Mouse (Mus musculus) megakaryocyte, embryonic 14.5 days (primary cell): Measurements from ENCODE around the gene Borcs7. TPM values are rescaled to one million over a fixed set of nuclear protein-coding genes. Genes with fewer than 3 reads are reported as not detected.

Experiments used
- H3K27me3 ChIP-seq: replicated peaks from 2 replicates; pipeline ENCODE3; 2012; ENCODE audit warnings: inconsistent platforms
- H3K36me3 ChIP-seq: replicated peaks from 2 replicates; pipeline ENCODE3; 2012; ENCODE audit warnings: low read length, inconsistent platforms, mixed read lengths
- H3K4me1 ChIP-seq: 2 replicates; pipeline ENCODE4 v1.6.1; 2012; ENCODE audit warnings: inconsistent platforms
- H3K4me3 ChIP-seq: replicated peaks from 2 replicates; pipeline ENCODE3; 2012; ENCODE audit warnings: moderate library complexity, mild to moderate bottlenecking, inconsistent platforms
- H3K9me3 ChIP-seq: 2 replicates; pipeline ENCODE4 v1.6.1; 2012; ENCODE audit warnings: inconsistent platforms
- FLI1 ChIP-seq: IDR thresholded peaks from 2 replicates; pipeline ENCODE4 v1.6.1; 2012; ENCODE audit warnings: low read length, inconsistent platforms, mixed read lengths
- GATA1 ChIP-seq: IDR thresholded peaks from 3 replicates; pipeline ENCODE4 v1.6.1; 2012; ENCODE audit warnings: mixed read lengths, low read length, inconsistent platforms, borderline replicate concordance
- polyA plus RNA-seq: library from polyadenylated mRNA; stranded (reverse); fragments of >175 nt; gene quantifications from 2 replicates; pipeline ENCODE4 v1.2.3, GENCODE M21; 2012; ENCODE audit warnings: low replicate concordance; ENCODE audit not compliant: insufficient read depth

Borcs7 gene
- polyA plus RNA-seq, 1 experiment: 0.97 TPM

GRCm38 (mm10) chr19:46707296-46708151, 17.8 kb downstream of the Borcs7 start, which contains the start of gene As3mt:
Gene As3mt (plus strand): TSS chr19:46707458.
- no peak for TF ChIP-seq FLI1
- TF ChIP-seq GATA1: no peak
- H3K36me3 ChIP-seq: no peaks in the 10 kb centered on the region
- peaks cover 35% of the 10 kb centered on the region for H3K27me3 ChIP-seq
- peaks cover 44% of the 10 kb centered on the region for H3K4me1 ChIP-seq
- H3K9me3 ChIP-seq: no peaks in the 10 kb centered on the region
- H3K4me3 ChIP-seq: peak within 1 kb of the TSS; percentile 59

DNA sequence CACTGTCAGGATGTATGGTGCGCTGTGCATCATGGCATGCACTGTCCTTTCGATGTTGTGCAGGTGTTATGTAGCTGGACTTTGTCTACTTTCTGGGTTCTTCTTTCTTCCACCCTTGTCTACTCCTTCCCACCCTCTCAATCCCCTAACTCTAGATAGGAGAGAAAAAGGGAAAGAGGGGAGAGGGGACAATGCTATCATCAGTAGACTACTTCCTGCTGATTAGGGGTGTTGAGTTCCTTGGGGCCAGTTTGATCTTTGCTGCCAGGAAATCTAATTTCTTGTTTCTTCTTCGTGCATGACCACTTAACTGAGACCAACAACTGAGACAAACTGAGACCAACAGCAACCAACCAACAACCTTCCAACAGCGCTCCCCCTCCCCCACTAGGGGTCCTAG, 20.9 kb downstream of the Borcs7 start:
- H3K9me3 ChIP-seq: no peaks in the 10 kb centered on the region
- TF ChIP-seq GATA1 (no peak), FLI1 (no peak)
- no peaks in the 10 kb centered on the region for H3K36me3 ChIP-seq
- H3K4me3 ChIP-seq: no peak overlapping the region
- H3K4me1 ChIP-seq: peaks cover 36% of the 10 kb centered on the region
- peaks cover 32% of the 10 kb centered on the region for H3K27me3 ChIP-seq

GRCm38 (mm10) chr19:46714234-46714633, 24.5 kb downstream of the Borcs7 start:
- Histone ChIP-seq H3K27me3 (peaks cover 18% of the 10 kb centered on the region), H3K36me3 (no peaks in the 10 kb centered on the region), H3K4me3 (no peak overlapping the region), H3K9me3 (peaks cover 6% of the 10 kb centered on the region), H3K4me1 (peaks cover 7% of the 10 kb centered on the region; the same call in 1 of the 2 replicates)
- TF ChIP-seq FLI1: no peak
- no peak for TF ChIP-seq GATA1

DNA sequence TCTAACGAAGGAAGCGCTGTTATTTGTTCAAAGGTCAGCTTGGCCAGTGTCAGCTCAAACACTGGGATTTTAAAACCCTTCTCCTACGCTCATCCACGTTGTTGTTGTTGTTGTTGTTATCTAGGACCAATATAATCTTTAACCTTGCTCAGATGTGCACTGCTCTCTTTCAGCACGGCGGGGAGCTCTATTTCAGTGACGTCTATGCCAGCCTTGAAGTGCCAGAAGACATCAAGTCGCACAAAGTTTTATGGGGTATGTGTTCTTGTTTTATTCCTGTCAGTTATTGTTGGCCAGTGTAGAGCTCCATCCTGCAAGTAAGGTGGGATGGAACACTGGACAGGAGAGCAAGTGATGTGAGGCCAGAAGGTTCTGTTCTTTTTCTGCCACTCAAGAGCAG, 25.3 kb downstream of the Borcs7 start:
- no peaks in the 10 kb centered on the region for H3K36me3 ChIP-seq
- no peak overlapping the region for H3K4me3 ChIP-seq
- H3K27me3 ChIP-seq: peaks cover 22% of the 10 kb centered on the region
- peaks cover 7% of the 10 kb centered on the region; the same call in 1 of the 2 replicates for H3K4me1 ChIP-seq
- TF ChIP-seq GATA1 (no peak), FLI1 (no peak)
- peaks cover 6% of the 10 kb centered on the region for H3K9me3 ChIP-seq

DNA sequence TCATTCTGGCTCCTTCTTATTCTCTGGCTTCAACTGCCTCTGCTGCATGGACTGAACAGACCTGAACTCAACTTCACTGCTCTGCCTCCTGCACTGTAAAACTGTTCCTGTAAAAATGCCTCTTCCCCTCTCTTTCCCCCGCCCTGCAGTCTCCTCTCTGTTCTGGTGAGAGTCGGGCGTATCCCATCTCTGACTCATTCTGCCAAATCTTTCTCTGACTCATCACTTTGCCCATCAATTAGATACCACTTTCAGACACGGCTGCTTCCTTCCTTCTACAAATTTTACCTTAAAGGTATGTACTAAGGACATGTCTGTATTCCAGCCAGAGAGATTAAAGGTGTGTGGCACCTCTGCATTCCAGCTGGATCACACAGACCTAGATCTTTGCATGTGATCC, 28.4 kb downstream of the Borcs7 start:
- Histone ChIP-seq H3K27me3 (peaks cover 26% of the 10 kb centered on the region), H3K36me3 (no peaks in the 10 kb centered on the region), H3K9me3 (peaks cover 6% of the 10 kb centered on the region), H3K4me1 (peaks cover 3% of the 10 kb centered on the region; the same call in 1 of the 2 replicates), H3K4me3 (no peak overlapping the region)
- TF ChIP-seq FLI1 (no peak), GATA1 (no peak)

GRCm38 (mm10) chr19:46724411-46724810, 34.7 kb downstream of the Borcs7 start:
- H3K36me3 ChIP-seq: no peaks in the 10 kb centered on the region
- TF ChIP-seq FLI1 (no peak), GATA1 (no peak)
- no peak overlapping the region for H3K4me3 ChIP-seq
- H3K9me3 ChIP-seq: 0 out of 2 replicates have a peak, but pooled peaks cover 3% of the 10 kb centered on the region
- H3K27me3 ChIP-seq: peaks cover 19% of the 10 kb centered on the region
- H3K4me1 ChIP-seq: peaks cover 13% of the 10 kb centered on the region

- Histone ChIP-seq H3K27me3 (peaks cover 14% of the 10 kb centered on the region), H3K4me3 (no peak overlapping the region), H3K4me1 (peaks cover 13% of the 10 kb centered on the region), H3K9me3 (0 out of 2 replicates have a peak, but pooled peaks cover 3% of the 10 kb centered on the region), H3K36me3 (no peaks in the 10 kb centered on the region)
- no peak for TF ChIP-seq GATA1
- no peak for TF ChIP-seq FLI1
Measured at GRCm38 (mm10) chr19:46726142-46726541, 36.4 kb downstream of the Borcs7 start.

- H3K36me3 ChIP-seq: no peaks in the 10 kb centered on the region
- H3K4me3 ChIP-seq: no peak overlapping the region
- 0 out of 2 replicates have a peak, but pooled peaks cover 3% of the 10 kb centered on the region for H3K9me3 ChIP-seq
- H3K27me3 ChIP-seq: peaks cover 10% of the 10 kb centered on the region
- no peak for TF ChIP-seq GATA1
- TF ChIP-seq FLI1: no peak
- H3K4me1 ChIP-seq: peaks cover 10% of the 10 kb centered on the region
Measured at GRCm38 (mm10) chr19:46727140-46727736, 37.5 kb downstream of the Borcs7 start.

DNA sequence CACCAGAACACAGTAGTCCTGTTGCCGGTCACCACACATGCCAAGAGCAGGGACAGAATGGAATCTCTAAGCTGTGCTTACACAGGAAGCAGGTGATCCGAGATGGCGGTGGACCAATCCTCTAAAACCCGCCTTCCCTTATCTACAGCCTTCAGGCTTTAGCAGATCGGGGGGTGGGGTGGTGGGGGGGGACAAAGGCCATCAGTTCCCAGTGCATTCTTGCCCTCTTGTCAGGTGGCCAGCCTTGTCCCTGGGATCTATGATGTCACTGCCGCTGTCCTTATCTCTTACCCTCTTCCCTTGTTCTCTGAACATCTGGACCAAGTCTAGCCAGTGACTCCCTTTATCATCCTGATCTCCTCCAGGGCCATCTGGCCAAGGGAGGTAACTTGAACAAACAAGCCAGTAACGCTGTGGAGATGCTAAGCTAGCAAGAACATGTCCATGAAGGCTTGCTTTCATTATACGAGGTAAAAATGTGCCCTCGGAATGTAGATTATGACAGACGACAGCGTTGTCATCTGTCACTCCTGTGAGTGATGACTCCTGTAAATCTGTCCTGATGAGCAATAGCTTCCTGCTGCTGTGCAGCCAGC, 38.3 kb downstream of the Borcs7 start:
- peaks cover 10% of the 10 kb centered on the region for H3K27me3 ChIP-seq
- 0 out of 2 replicates have a peak, but pooled peaks cover 3% of the 10 kb centered on the region for H3K9me3 ChIP-seq
- H3K4me1 ChIP-seq: peaks cover 10% of the 10 kb centered on the region
- no peak for TF ChIP-seq GATA1
- TF ChIP-seq FLI1: no peak
- H3K4me3 ChIP-seq: no peak overlapping the region
- no peaks in the 10 kb centered on the region for H3K36me3 ChIP-seq

GRCm38 (mm10) chr19:46728909-46729308, 39.2 kb downstream of the Borcs7 start:
- no peaks in the 10 kb centered on the region for H3K36me3 ChIP-seq
- peaks cover 13% of the 10 kb centered on the region for H3K4me1 ChIP-seq
- 0 out of 2 replicates have a peak, but pooled peaks cover 3% of the 10 kb centered on the region for H3K9me3 ChIP-seq
- H3K27me3 ChIP-seq: peaks cover 18% of the 10 kb centered on the region
- TF ChIP-seq GATA1: no peak
- no peak for TF ChIP-seq FLI1
- H3K4me3 ChIP-seq: no peak overlapping the region
